ENCODE assay signal across 8 mouse cellular contexts in genomic region chr11:5244749-5245130, GRCm38 (mm10). TPM values are rescaled to one million over a fixed set of nuclear protein-coding genes. Genes with fewer than 3 reads are reported as not detected.
DNase-seq lines count a peak whose midpoint lies in the region; ATAC-seq and TF ChIP-seq lines count a peak whose summit lies in the region.

No protein-coding gene starts in this region.

- H3K27me3 ChIP-seq in heart, adult 2 months (ENCODE audit: control insufficient read depth, insufficient read depth, low read length): no peaks in the 10 kb centered on the region
- no peaks in the 10 kb centered on the region for H3K27me3 ChIP-seq in intestine, embryonic 14.5 days (replicated peaks; ENCODE audit: control insufficient read depth, insufficient read depth, low read length)
- no peaks in the 10 kb centered on the region for H3K27me3 ChIP-seq in stomach, postnatal 0 days (ENCODE audit: control insufficient read depth, insufficient read depth, low read length)
- no peaks in the 10 kb centered on the region for H3K27me3 ChIP-seq in liver, postnatal 0 days (ENCODE audit: insufficient read depth, low read length)

- DNase-seq in heart, adult 2 months: peak; percentile 23 to 34
- no peak for DNase-seq in heart, postnatal 25 days (ENCODE audit: low spot score)
- peak; percentile 32 for DNase-seq in urinary bladder, postnatal 14 days (ENCODE audit: low spot score)
- DNase-seq in urinary bladder, postnatal 36 days (ENCODE audit: low spot score in 2 of 2): no peak
- DNase-seq in intestine, embryonic 14.5 days (ENCODE audit: low spot score): no peak
- DNase-seq in stomach, postnatal 0 days (ENCODE audit: low spot score): no peak
- no peak for DNase-seq in liver, postnatal 0 days
- no peak for DNase-seq in urinary bladder, postnatal 25 days (ENCODE audit: low spot score)

- WGBS in heart, adult 2 months: 20% methylated on average over 8 of the region's 8 CpGs
- WGBS in intestine, embryonic 14.5 days: 43% methylated on average over 8 of the region's 8 CpGs
- 16% methylated on average over 8 of the region's 8 CpGs for WGBS in stomach, postnatal 0 days
- 58% methylated on average over 8 of the region's 8 CpGs for WGBS in liver, postnatal 0 days (ENCODE audit: insufficient replicate concordance)

- peaks cover 18% of the 10 kb centered on the region for H3K4me1 ChIP-seq in heart, adult 2 months (ENCODE audit: control insufficient read depth, insufficient read depth, low read length)
- peaks cover 35% of the 10 kb centered on the region for H3K4me1 ChIP-seq in intestine, embryonic 14.5 days (replicated peaks; ENCODE audit: control insufficient read depth, insufficient read depth, low read length)
- peaks cover 5% of the 10 kb centered on the region; the same call in 1 of the 2 replicates for H3K4me1 ChIP-seq in stomach, postnatal 0 days (replicated peaks; ENCODE audit: control insufficient read depth, insufficient read depth)
- H3K4me1 ChIP-seq in liver, postnatal 0 days (ENCODE audit: insufficient read depth): peaks cover 3% of the 10 kb centered on the region; the same call in 1 of the 2 replicates

- ATAC-seq in intestine, embryonic 14.5 days (replicated peaks; ENCODE audit: low FRiP score, low TSS enrichment, low read depth): no peak
- ATAC-seq in stomach, postnatal 0 days (ENCODE audit: low FRiP score, low TSS enrichment): peak; percentile 47
- ATAC-seq in liver, postnatal 0 days: no peak

- no peak overlapping the region for H3K9ac ChIP-seq in heart, adult 2 months (ENCODE audit: low read depth, low read length)
- no peak overlapping the region for H3K9ac ChIP-seq in intestine, embryonic 14.5 days (ENCODE audit: low read length)
- no peak overlapping the region for H3K9ac ChIP-seq in stomach, postnatal 0 days (ENCODE audit: low read length)
- H3K9ac ChIP-seq in liver, postnatal 0 days (replicated peaks): no peak overlapping the region

- H3K9me3 ChIP-seq in intestine, embryonic 14.5 days (ENCODE audit: control insufficient read depth, low read length): no peaks in the 10 kb centered on the region
- H3K9me3 ChIP-seq in stomach, postnatal 0 days (ENCODE audit: control insufficient read depth, low read length): no peaks in the 10 kb centered on the region
- no peaks in the 10 kb centered on the region for H3K9me3 ChIP-seq in liver, postnatal 0 days (ENCODE audit: low read length)

- H3K27ac ChIP-seq in heart, adult 2 months: peak overlapping the region; percentile 78
- H3K27ac ChIP-seq in intestine, embryonic 14.5 days (ENCODE audit: low read depth): no peak overlapping the region
- H3K27ac ChIP-seq in stomach, postnatal 0 days (replicated peaks): peak overlapping the region; percentile 91
- H3K27ac ChIP-seq in liver, postnatal 0 days (ENCODE audit: low read depth): no peak overlapping the region

- H3K36me3 ChIP-seq in heart, adult 2 months (ENCODE audit: control insufficient read depth, insufficient read depth, low read length): peaks cover 7% of the 10 kb centered on the region
- H3K36me3 ChIP-seq in intestine, embryonic 14.5 days (ENCODE audit: control insufficient read depth, insufficient read depth, low read length): peaks cover 6% of the 10 kb centered on the region
- H3K36me3 ChIP-seq in stomach, postnatal 0 days (ENCODE audit: control insufficient read depth, insufficient read depth, low read length): no peaks in the 10 kb centered on the region; the same call in 1 of the 2 replicates
- no peaks in the 10 kb centered on the region for H3K36me3 ChIP-seq in liver, postnatal 0 days (replicated peaks; ENCODE audit: insufficient read depth, low read length)

- H3K4me2 ChIP-seq in intestine, embryonic 14.5 days (ENCODE audit: low read length): peak overlapping the region; percentile 25
- H3K4me2 ChIP-seq in stomach, postnatal 0 days (replicated peaks; ENCODE audit: low read depth): peak overlapping the region; percentile 35
- no peak overlapping the region for H3K4me2 ChIP-seq in liver, postnatal 0 days (ENCODE audit: low read depth, low read length)

- intact Hi-C loops in heart, adult 2 months (cut with DNase I): loop anchor here (2.0 kb wide), 1 partner anchor 16 kb away; the partner anchor contains the start of gene Kremen1
- intact Hi-C loops in heart, postnatal 25 days (cut with DNase I): loop anchor here (2.0 kb wide), 1 partner anchor 16 kb away; the partner anchor contains the start of gene Kremen1

- H3K79me2 ChIP-seq in heart, adult 2 months (replicated peaks; ENCODE audit: control insufficient read depth, insufficient read depth, low read length): peaks cover 4% of the 10 kb centered on the region; the same call in 1 of the 2 replicates

- TF ChIP-seq CTCF in heart, adult 2 months (IDR thresholded peaks at IDR 0.05): no peak
- TF ChIP-seq CTCF in stomach, postnatal 0 days (IDR thresholded peaks at IDR 0.05; ENCODE audit: low read depth): 0 out of 2 replicates have a peak, but pooled peaks have one; percentile 4
- no peak for TF ChIP-seq CTCF in liver, postnatal 0 days (IDR thresholded peaks at IDR 0.05; ENCODE audit: low read depth)

- TF ChIP-seq POLR2A in heart, adult 2 months (IDR thresholded peaks at IDR 0.05; ENCODE audit: insufficient read depth, low read depth, low read length): no peak

- no peak for TF ChIP-seq EP300 in heart, adult 2 months (IDR thresholded peaks at IDR 0.05; ENCODE audit: insufficient read depth, low read depth, low read length)
- no peak for TF ChIP-seq EP300 in stomach, postnatal 0 days (optimal IDR thresholded peaks at IDR 0.05)
- TF ChIP-seq EP300 in liver, postnatal 0 days (IDR thresholded peaks at IDR 0.05; ENCODE audit: low read depth): no peak

- peak overlapping the region; percentile 30; the same call in 1 of the 2 replicates for H3K4me3 ChIP-seq in heart, adult 2 months
- no peak overlapping the region for H3K4me3 ChIP-seq in intestine, embryonic 14.5 days (ENCODE audit: low read depth, low read length)
- H3K4me3 ChIP-seq in stomach, postnatal 0 days (ENCODE audit: low read depth, low read length): peak overlapping the region; percentile 17; the same call in 1 of the 2 replicates
- no peak overlapping the region for H3K4me3 ChIP-seq in liver, postnatal 0 days (ENCODE audit: low read depth, low read length)

RNA-seq across cellular contexts. Expression of gene Kremen1, which starts 16.6 kb away (rescaled TPM):
- total RNA-seq in heart, adult 2 months (2021): 10 to 100 TPM; 80.3 to 93.9 TPM
- 59.7 and 80.8 TPM in 2 replicates for polyA plus RNA-seq in heart, adult 2 months (2012; rRNA removed)
- 10 to 100 TPM; 72.5 to 78.8 TPM for total RNA-seq in heart, postnatal 25 days (2021)
- polyA plus RNA-seq in intestine, embryonic 14.5 days (2014; fragmentation: Nextera tagmentation; extraction: Ambion mirVana): 9.8 and 11.8 TPM in 2 replicates
- 12.7 and 13.4 TPM in 2 replicates for polyA plus RNA-seq in stomach, postnatal 0 days (2015; fragmentation: Nextera tagmentation; extraction: Ambion mirVana)
- polyA plus RNA-seq in liver, postnatal 0 days (2015; fragmentation: Nextera tagmentation; extraction: Ambion mirVana): 1.8 and 2.2 TPM in 2 replicates

Comparison
In these comparisons a context has a peak if more than half of its experiments do, and no peak if none do; other contexts are left out.
1. DNase-seq: peak in heart, adult 2 months (2 of 2) and urinary bladder, postnatal 14 days (single experiment); none in heart, postnatal 25 days (single experiment), urinary bladder, postnatal 36 days (0 of 2), intestine, embryonic 14.5 days (single experiment), stomach, postnatal 0 days (single experiment), liver, postnatal 0 days (single experiment) and urinary bladder, postnatal 25 days (single experiment).
2. H3K27ac ChIP-seq: peak in heart, adult 2 months (single experiment) and stomach, postnatal 0 days (single experiment); none in intestine, embryonic 14.5 days (single experiment) and liver, postnatal 0 days (single experiment).
3. H3K4me3 ChIP-seq: peak in heart, adult 2 months (single experiment) and stomach, postnatal 0 days (single experiment); none in intestine, embryonic 14.5 days (single experiment) and liver, postnatal 0 days (single experiment).